Mouse (Mus musculus) spleen, adult 12 weeks (tissue): ENCODE data around the gene Myo6.

Source experiments
- DNase-seq: peaks from one replicate; pipeline ENCODE4 v3.0.0; 2022; ENCODE audit warnings: low spot score

Gene Myo6

GRCm38 (mm10) chr9:80181692-80182091, 16.9 kb downstream of the Myo6 start:
- DNase-seq: no peak

GRCm38 (mm10) chr9:80184138-80184537, 19.3 kb downstream of the Myo6 start:
- no peak for DNase-seq

- DNase-seq: no peak
Measured at GRCm38 (mm10) chr9:80185737-80186136, 20.9 kb downstream of the Myo6 start.

- no peak for DNase-seq
Measured at GRCm38 (mm10) chr9:80186693-80187092, 21.9 kb downstream of the Myo6 start.

- no peak for DNase-seq
Measured at GRCm38 (mm10) chr9:80188324-80188893, 23.6 kb downstream of the Myo6 start.

GRCm38 (mm10) chr9:80191240-80191639, 26.4 kb downstream of the Myo6 start:
- no peak for DNase-seq

- no peak for DNase-seq
Measured at GRCm38 (mm10) chr9:80192324-80192723, 27.5 kb downstream of the Myo6 start.

- no peak for DNase-seq
Measured at GRCm38 (mm10) chr9:80194446-80194845, 29.6 kb downstream of the Myo6 start.

- no peak for DNase-seq
Measured at GRCm38 (mm10) chr9:80196161-80196560, 31.3 kb downstream of the Myo6 start.

GRCm38 (mm10) chr9:80197233-80197632, 32.4 kb downstream of the Myo6 start:
- no peak for DNase-seq

- DNase-seq: no peak
Measured at GRCm38 (mm10) chr9:80200855-80201254, 36.0 kb downstream of the Myo6 start.

- no peak for DNase-seq
Measured at GRCm38 (mm10) chr9:80202374-80203060, 37.7 kb downstream of the Myo6 start.

GRCm38 (mm10) chr9:80208681-80209080, 43.9 kb downstream of the Myo6 start:
- DNase-seq: no peak

GRCm38 (mm10) chr9:80209459-80209858, 44.6 kb downstream of the Myo6 start:
- no peak for DNase-seq

- no peak for DNase-seq
Measured at GRCm38 (mm10) chr9:80210096-80210495, 45.3 kb downstream of the Myo6 start.

- DNase-seq: no peak
Measured at GRCm38 (mm10) chr9:80213428-80213827, 48.6 kb downstream of the Myo6 start.

GRCm38 (mm10) chr9:80215502-80215901, 50.7 kb downstream of the Myo6 start:
- DNase-seq: no peak

- no peak for DNase-seq
Measured at GRCm38 (mm10) chr9:80216786-80217501, 52.1 kb downstream of the Myo6 start.

- DNase-seq: no peak
Measured at GRCm38 (mm10) chr9:80218718-80219117, 53.9 kb downstream of the Myo6 start.

- no peak for DNase-seq
Measured at GRCm38 (mm10) chr9:80223989-80224635, 59.3 kb downstream of the Myo6 start.

GRCm38 (mm10) chr9:80226579-80227325, 61.9 kb downstream of the Myo6 start:
- DNase-seq: no peak

GRCm38 (mm10) chr9:80233831-80234455, 69.1 kb downstream of the Myo6 start:
- no peak for DNase-seq
